22 mouse cellular contexts compared by ENCODE assay signal in the genomic region with DNA sequence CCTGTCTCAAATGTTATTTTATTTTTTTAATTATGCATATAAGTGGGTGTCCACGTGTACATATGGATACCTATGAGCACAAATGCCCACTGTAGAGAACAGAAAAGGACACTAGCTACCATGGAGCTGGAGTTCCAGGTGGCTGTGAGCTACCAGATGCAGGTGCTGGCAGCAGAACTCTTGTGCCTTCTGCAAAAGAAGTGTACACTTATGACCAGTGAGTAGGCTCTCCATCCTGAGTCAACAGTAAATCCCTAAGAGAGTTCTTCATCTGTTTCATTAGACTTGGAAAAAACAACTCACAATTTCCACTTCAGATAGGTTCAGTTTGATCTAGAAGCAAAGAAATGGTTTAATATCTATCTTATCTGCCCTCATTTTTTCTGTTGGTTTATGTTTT.
A peak's percentile ranks its signal among the peaks of the same experiment; 100 is the strongest.
DNase-seq lines count a peak whose midpoint lies in the region; ATAC-seq and TF ChIP-seq lines count a peak whose summit lies in the region.
"Had no signal": no experiment of that assay in that cellular context is flagged by ENCODE, and none has a peak within 500 bp of the region (broad histone marks: within the 10 kb centered on the region; RNA-seq: fewer than 3 reads in every experiment).

No protein-coding gene starts in this region.

- peak; percentile 23 for DNase-seq in heart, adult 11 months
- DNase-seq in lung, postnatal 10 days, result no peak
- peak; percentile 57 for DNase-seq in lung, postnatal 0 days (ENCODE audit: low spot score)
- DNase-seq in lung, postnatal 25 days (ENCODE audit: low spot score), result no peak
- peak; percentile 45 for DNase-seq in lung, postnatal 36 days
- DNase-seq in lung, adult 2 months, result no peak
- DNase-seq: adrenal gland, adult 2 months; adrenal gland, adult 8-10 months; adrenal gland, postnatal 10 days; adrenal gland, postnatal 14 days; adrenal gland, postnatal 25 days; adrenal gland, postnatal 36 days; B cell, adult 2 months; cerebellum, adult 11 months; cerebellum, adult 11-12 months had no signal

- H3K9me3 ChIP-seq in heart, embryonic 11.5 days (replicated peaks; ENCODE audit: control insufficient read depth, low read length), result no peaks in the 10 kb centered on the region
- H3K9me3 ChIP-seq in lung, embryonic 16.5 days (ENCODE audit: control insufficient read depth, low read length), result no peaks in the 10 kb centered on the region
- no peaks in the 10 kb centered on the region for H3K9me3 ChIP-seq in lung, postnatal 0 days (ENCODE audit: low read length)
- H3K9me3 ChIP-seq: G1E had no signal

- no peak overlapping the region for H3K9ac ChIP-seq in heart, embryonic 11.5 days (ENCODE audit: low read depth, low read length)
- no peak overlapping the region for H3K9ac ChIP-seq in lung, embryonic 16.5 days (ENCODE audit: low read length)
- no peak overlapping the region for H3K9ac ChIP-seq in lung, postnatal 0 days (replicated peaks; ENCODE audit: low read depth)

- ATAC-seq in heart, embryonic 11.5 days (replicated peaks; ENCODE audit: insufficient number of reproducible peaks, low FRiP score, low TSS enrichment), result no peak
- ATAC-seq in lung, embryonic 16.5 days (ENCODE audit: low read depth), result peak; percentile 41; the same call in 1 of the 2 replicates
- ATAC-seq in lung, postnatal 0 days, result peak; percentile 67
- ATAC-seq: activated CD4-positive, CD25-positive, alpha-beta regulatory T cell, adult 4 months; CD4-positive, CD25-positive, alpha-beta regulatory T cell, adult 4 months; Patski had no signal

- 68% methylated on average over 1 of the region's 1 CpGs for WGBS in heart, embryonic 11.5 days (ENCODE audit: insufficient replicate concordance)
- WGBS in lung, embryonic 16.5 days, result 44% methylated on average over 1 of the region's 1 CpGs
- WGBS in lung, postnatal 0 days, result 35% methylated on average over 1 of the region's 1 CpGs
- 64% methylated on average over 1 of the region's 1 CpGs for WGBS in lung, adult 2 months

- no peaks in the 10 kb centered on the region for H3K4me1 ChIP-seq in heart, embryonic 11.5 days (ENCODE audit: control insufficient read depth, insufficient read depth, low read length)
- H3K4me1 ChIP-seq in lung, embryonic 16.5 days (replicated peaks; ENCODE audit: control insufficient read depth, insufficient read depth, low read length), result 0 out of 2 replicates have a peak, but pooled peaks cover 3% of the 10 kb centered on the region
- no peaks in the 10 kb centered on the region for H3K4me1 ChIP-seq in lung, postnatal 0 days (ENCODE audit: insufficient read depth, low read depth, low read length)
- H3K4me1 ChIP-seq in lung, adult 2 months (ENCODE audit: control insufficient read depth, insufficient read depth, low read length), result peaks cover 2% of the 10 kb centered on the region

- TF ChIP-seq EP300 in lung, postnatal 0 days (IDR thresholded peaks at IDR 0.05), result 0 out of 2 replicates have a peak, but pooled peaks have one; percentile 15

- no peak overlapping the region for H3K27ac ChIP-seq in heart, embryonic 11.5 days (ENCODE audit: low read depth, low read length)
- no peak overlapping the region for H3K27ac ChIP-seq in lung, embryonic 16.5 days (ENCODE audit: low read length)
- no peak overlapping the region for H3K27ac ChIP-seq in lung, postnatal 0 days (ENCODE audit: low read length)

- no peaks in the 10 kb centered on the region for H3K36me3 ChIP-seq in heart, embryonic 11.5 days (ENCODE audit: control insufficient read depth, insufficient read depth, low read length)
- no peaks in the 10 kb centered on the region for H3K36me3 ChIP-seq in lung, embryonic 16.5 days (ENCODE audit: control insufficient read depth, insufficient read depth, low read length)
- no peaks in the 10 kb centered on the region for H3K36me3 ChIP-seq in lung, postnatal 0 days (ENCODE audit: insufficient read depth, low read length)
- H3K36me3 ChIP-seq: G1E had no signal

- H3K27me3 ChIP-seq in heart, embryonic 11.5 days (ENCODE audit: control insufficient read depth, insufficient read depth, low read length), result no peaks in the 10 kb centered on the region
- H3K27me3 ChIP-seq in lung, embryonic 16.5 days (ENCODE audit: control insufficient read depth, insufficient read depth, low read depth, low read length), result no peaks in the 10 kb centered on the region
- H3K27me3 ChIP-seq in lung, postnatal 0 days (replicated peaks; ENCODE audit: insufficient read depth, low read length), result no peaks in the 10 kb centered on the region
- H3K27me3 ChIP-seq: CH12.LX had no signal

- no peak for TF ChIP-seq CTCF in lung, postnatal 0 days (IDR thresholded peaks at IDR 0.05)
- TF ChIP-seq CTCF in lung, adult 2 months (IDR thresholded peaks at IDR 0.05; ENCODE audit: insufficient read depth, low read length), result no peak

- no peak for TF ChIP-seq POLR2A in lung, adult 2 months (IDR thresholded peaks at IDR 0.05; ENCODE audit: borderline replicate concordance, extremely low read depth, low read depth, low read length)

- H3K4me3 ChIP-seq in heart, embryonic 11.5 days (ENCODE audit: low read depth, low read length), result no peak overlapping the region
- no peak overlapping the region for H3K4me3 ChIP-seq in lung, embryonic 16.5 days (ENCODE audit: low read length)
- no peak overlapping the region for H3K4me3 ChIP-seq in lung, postnatal 0 days (ENCODE audit: low read depth, low read length)
- no peak overlapping the region for H3K4me3 ChIP-seq in lung, adult 2 months (replicated peaks; ENCODE audit: extremely low read depth, low read depth, low read length)

- H3K4me2 ChIP-seq in heart, embryonic 11.5 days, result no peak overlapping the region
- H3K4me2 ChIP-seq in lung, embryonic 16.5 days (ENCODE audit: low read depth, low read length), result no peak overlapping the region
- H3K4me2 ChIP-seq in lung, postnatal 0 days (replicated peaks; ENCODE audit: low read depth, low read length), result no peak overlapping the region

Comparison
In these comparisons a context has a peak if more than half of its experiments do, and no peak if none do; other contexts are left out.
1. DNase-seq: peak in heart, adult 11 months (single experiment), lung, postnatal 0 days (single experiment) and lung, postnatal 36 days (single experiment); none in lung, postnatal 10 days (single experiment), lung, postnatal 25 days (single experiment) and lung, adult 2 months (single experiment).